Comparison of ENCODE assay signal across 14 mouse cellular contexts in the genomic region with DNA sequence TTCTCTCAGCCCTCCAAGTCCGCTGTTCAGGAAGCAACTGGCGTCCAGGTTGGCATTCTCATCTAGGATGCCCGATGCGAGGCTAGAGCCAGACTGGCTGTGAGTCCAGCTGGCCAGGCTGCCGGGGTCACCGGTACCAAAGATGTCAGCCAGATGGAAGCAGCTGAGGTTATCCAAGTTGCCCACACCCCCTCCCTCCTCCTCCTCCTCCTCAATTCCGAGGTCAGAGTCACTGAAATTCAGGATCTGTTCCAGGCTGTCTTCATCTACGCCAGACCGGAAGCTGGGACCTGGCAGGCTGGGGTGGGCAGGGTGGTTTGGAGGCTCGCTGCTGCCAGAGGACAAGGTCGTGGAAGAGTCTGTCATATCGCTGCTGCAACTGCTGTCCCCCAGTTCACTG. TPM values are rescaled to one million over a fixed set of nuclear protein-coding genes. Genes with fewer than 3 reads are reported as not detected.
A peak's percentile ranks its signal among the peaks of the same experiment; 100 is the strongest.
DNase-seq lines count a peak whose midpoint lies in the region; TF ChIP-seq lines count a peak whose summit lies in the region.
"Had no signal": no experiment of that assay in that cellular context is flagged by ENCODE, and none has a peak within 500 bp of the region (broad histone marks: within the 10 kb centered on the region; RNA-seq: fewer than 3 reads in every experiment).

No protein-coding gene starts in this region.

- peaks cover 21% of the 10 kb centered on the region for H3K4me1 ChIP-seq in lung, adult 2 months (ENCODE audit: control insufficient read depth, insufficient read depth, low read length)
- H3K4me1 ChIP-seq in thymus, adult 2 months (replicated peaks; ENCODE audit: control insufficient read depth, insufficient read depth, low read length), result peaks cover 18% of the 10 kb centered on the region

- no peak overlapping the region for H3K4me3 ChIP-seq in lung, adult 2 months (replicated peaks; ENCODE audit: extremely low read depth, low read depth, low read length)
- no peak overlapping the region for H3K4me3 ChIP-seq in thymus, adult 2 months (ENCODE audit: control insufficient read depth, insufficient read depth, low read length)
- H3K4me3 ChIP-seq: hindbrain, embryonic 13.5 days; limb, embryonic 12.5 days; lung, embryonic 15.5 days; midbrain, embryonic 10.5 days had no signal

- TF ChIP-seq CTCF in lung, adult 2 months (IDR thresholded peaks at IDR 0.05; ENCODE audit: insufficient read depth, low read length), result no peak
- TF ChIP-seq CTCF in thymus, adult 2 months (IDR thresholded peaks at IDR 0.05; ENCODE audit: borderline replicate concordance, control insufficient read depth, extremely low read depth, insufficient read depth, low read length, poor library complexity), result no peak

- H3K36me3 ChIP-seq in thymus, adult 2 months (ENCODE audit: control insufficient read depth, insufficient read depth, low read length), result peaks cover 46% of the 10 kb centered on the region

- 68% methylated on average over 12 of the region's 12 CpGs for WGBS in lung, adult 2 months
- 95% methylated on average over 12 of the region's 12 CpGs for WGBS in thymus, adult 2 months

- peak; percentile 78 to 85 for DNase-seq in heart, adult 18-20 months
- no peak for DNase-seq in heart, postnatal 4 days
- peak; percentile 24 for DNase-seq in lung, postnatal 36 days
- no peak for DNase-seq in lung, adult 2 months
- DNase-seq in cerebellum, adult 9-10 months, result peak; percentile 77
- no peak for DNase-seq in urinary bladder, adult 2 months (ENCODE audit: low spot score)
- DNase-seq in thymus, adult 2 months, result no peak

- no peaks in the 10 kb centered on the region for H3K27me3 ChIP-seq in thymus, adult 2 months (ENCODE audit: control insufficient read depth, insufficient read depth, low read length)
- H3K27me3 ChIP-seq: hindbrain, embryonic 13.5 days; limb, embryonic 12.5 days; lung, embryonic 15.5 days; Patski had no signal

- no peak for TF ChIP-seq POLR2A in lung, adult 2 months (IDR thresholded peaks at IDR 0.05; ENCODE audit: borderline replicate concordance, extremely low read depth, low read depth, low read length)
- TF ChIP-seq POLR2A in thymus, adult 2 months (IDR thresholded peaks at IDR 0.05; ENCODE audit: control insufficient read depth, extremely low read depth, insufficient read depth, low read length, poor library complexity), result no peak

- no peak overlapping the region for H3K27ac ChIP-seq in thymus, adult 2 months (ENCODE audit: control insufficient read depth, insufficient read depth, low read length)
- H3K27ac ChIP-seq: hindbrain, embryonic 13.5 days; limb, embryonic 12.5 days; lung, embryonic 15.5 days; midbrain, embryonic 10.5 days had no signal

RNA-seq across cellular contexts. Expression of gene Csrnp1, which starts 11.9 kb away (rescaled TPM):
- total RNA-seq in heart, adult 18-20 months (2021), result 10 to 100 TPM; 16.7 to 20.7 TPM
- total RNA-seq in heart, postnatal 4 days (2021), result 10 to 100 TPM; 17.4 to 17.7 TPM
- polyA plus RNA-seq in lung, adult 2 months (2012; rRNA removed), result 53.3 and 110 TPM in 2 replicates
- 15.6 and 26.4 TPM in 2 replicates for polyA plus RNA-seq in urinary bladder, adult 2 months (2012; rRNA removed)
- polyA plus RNA-seq in thymus, adult 2 months (2012; rRNA removed), result 283 and 325 TPM in 2 replicates

RNA-seq across cellular contexts. Expression of gene Ttc21a, which starts 35.2 kb away (rescaled TPM):
- total RNA-seq in heart, adult 18-20 months (2021), result under 1 TPM in 1 of 2 experiments, not detected in 1; 0.21 TPM
- total RNA-seq in heart, postnatal 4 days (2021), result under 1 TPM in 1 of 2 experiments, not detected in 1; 0.07 TPM
- 9.5 and 11.4 TPM in 2 replicates for polyA plus RNA-seq in lung, adult 2 months (2012; rRNA removed)
- 1.2 and 1.4 TPM in 2 replicates for polyA plus RNA-seq in urinary bladder, adult 2 months (2012; rRNA removed)
- polyA plus RNA-seq in thymus, adult 2 months (2012; rRNA removed), result 0.18 and 0.29 TPM in 2 replicates
- total RNA-seq: gastrocnemius, postnatal 36 days had no signal

RNA-seq across cellular contexts. Expression of gene Gorasp1, which starts 35.2 kb away (rescaled TPM):
- 10 to 100 TPM; 31.8 to 35.8 TPM for total RNA-seq in heart, adult 18-20 months (2021)
- total RNA-seq in heart, postnatal 4 days (2021), result 10 to 100 TPM; 15.2 to 16.0 TPM
- polyA plus RNA-seq in lung, adult 2 months (2012; rRNA removed), result 15.7 and 16.2 TPM in 2 replicates
- 27.6 and 30.6 TPM in 2 replicates for polyA plus RNA-seq in urinary bladder, adult 2 months (2012; rRNA removed)
- 10.8 and 11.0 TPM in 2 replicates for polyA plus RNA-seq in thymus, adult 2 months (2012; rRNA removed)

RNA-seq across cellular contexts. Expression of gene Xirp1, which starts 50.8 kb away (rescaled TPM):
- total RNA-seq in heart, adult 18-20 months (2021), result 100 to 1,000 TPM; 145 to 150 TPM
- total RNA-seq in heart, postnatal 4 days (2021), result 100 to 1,000 TPM; 162 to 169 TPM
- polyA plus RNA-seq in lung, adult 2 months (2012; rRNA removed), result 0.62 and 2.7 TPM in 2 replicates
- 0.11 and 0.22 TPM in 2 replicates for polyA plus RNA-seq in urinary bladder, adult 2 months (2012; rRNA removed)
- 0.24 and 2.3 TPM in 2 replicates for polyA plus RNA-seq in thymus, adult 2 months (2012; rRNA removed)
- polyA plus RNA-seq: CD4-positive, CD25-positive, alpha-beta regulatory T cell, adult 4 months; midbrain, embryonic 10.5 days had no signal

Comparison
In these comparisons a context has a peak if more than half of its experiments do, and no peak if none do; other contexts are left out.
1. DNase-seq: peak in heart, adult 18-20 months (2 of 2), lung, postnatal 36 days (single experiment) and cerebellum, adult 9-10 months (single experiment); none in heart, postnatal 4 days (single experiment), lung, adult 2 months (single experiment), urinary bladder, adult 2 months (single experiment) and thymus, adult 2 months (single experiment).